Mouse (Mus musculus) kidney, embryonic 14.5 days (tissue): ENCODE data around the gene Kcmf1. TPM values are rescaled to one million over a fixed set of nuclear protein-coding genes. Genes with fewer than 3 reads are reported as not detected.

ENCODE experiments used
- ATAC-seq: fragments of 200-750 bp; cut with Nextera tagmentation; 2 replicates; pipeline ENCODE4 v1.8.0; 2017; ENCODE audit warnings: moderate number of reproducible peaks, mild to moderate bottlenecking, moderate TSS enrichment, moderate library complexity; ENCODE audit not compliant: low FRiP score, low TSS enrichment
- H3K27ac ChIP-seq: fragments of 300-500 bp; sonication (generic); 2 replicates; pipeline ENCODE4 v1.5.1; 2014; ENCODE audit warnings: low read depth, mild to moderate bottlenecking, low read length, moderate library complexity, mixed read lengths
- H3K27me3 ChIP-seq: fragments of 300-500 bp; sonication (generic); 2 replicates; pipeline ENCODE4 v1.6.1; 2014; ENCODE audit warnings: mild to moderate bottlenecking, low read length; ENCODE audit not compliant: control insufficient read depth, insufficient read depth
- H3K36me3 ChIP-seq: fragments of 300-500 bp; sonication (generic); 2 replicates; pipeline ENCODE4 v1.6.1; 2014; ENCODE audit warnings: low read length, mixed read lengths; ENCODE audit not compliant: control insufficient read depth, insufficient read depth
- H3K4me1 ChIP-seq: fragments of 300-500 bp; sonication (generic); 2 replicates; pipeline ENCODE4 v1.6.1; 2014; ENCODE audit warnings: low read length, mixed read lengths; ENCODE audit not compliant: control insufficient read depth, insufficient read depth
- H3K4me2 ChIP-seq: fragments of 300-500 bp; sonication (generic); replicated peaks from 2 replicates; pipeline ENCODE4 v1.6.1; 2014; ENCODE audit warnings: low read depth, mild to moderate bottlenecking, low read length
- H3K4me3 ChIP-seq: fragments of 300-500 bp; sonication (generic); 2 replicates; pipeline ENCODE4 v1.5.1; 2014; ENCODE audit warnings: mild to moderate bottlenecking, low read length
- H3K9ac ChIP-seq: fragments of 300-500 bp; sonication (generic); 2 replicates; pipeline ENCODE4 v1.6.1; 2014; ENCODE audit warnings: low read depth, mild to moderate bottlenecking, low read length, moderate library complexity
- H3K9me3 ChIP-seq: fragments of 300-500 bp; sonication (generic); 2 replicates; pipeline ENCODE4 v1.6.1; 2016; ENCODE audit warnings: low read length; ENCODE audit not compliant: control insufficient read depth
- WGBS: fragments of 180-500 bp; shearing (Covaris S2); extraction: QIAGEN DNeasy Blood & Tissue Kit; methylation state at CpG from one replicate; pipeline ENCODE4 v1.1.7; 2014; 5-methylcytosine and 5-hydroxymethylcytosine counted together
- polyA plus RNA-seq: library from polyadenylated mRNA; unstranded; fragments of >200 nt; fragmentation: Nextera tagmentation; extraction: Ambion mirVana; gene quantifications from 2 replicates; pipeline ENCODE4 v1.2.1, GENCODE M21; 2014

Kcmf1 gene
- polyA plus RNA-seq, 1 experiment from 2014 or later, result 47.9 TPM

DNA sequence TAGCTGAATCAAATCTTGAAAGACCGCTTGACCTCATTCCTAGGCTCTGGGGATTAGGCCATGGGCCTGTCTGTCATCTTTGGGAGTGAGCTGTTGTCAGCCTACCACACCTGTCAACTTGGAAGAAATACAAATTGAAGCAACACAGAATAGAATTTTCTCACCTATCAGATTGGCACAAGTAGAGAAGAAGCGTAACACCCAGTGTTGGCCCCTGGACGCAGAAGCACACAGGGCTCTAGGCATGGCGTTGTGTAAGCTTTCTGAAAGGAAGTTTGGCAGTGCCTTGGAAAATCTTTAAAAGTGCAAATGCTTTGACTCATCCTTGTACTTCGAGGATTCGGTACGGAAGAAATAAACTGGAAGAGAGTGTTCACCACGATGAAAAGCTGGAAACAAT is 107.1 kb downstream of the Kcmf1 start:
- WGBS, result 95% methylated on average over 8 of the region's 8 CpGs

More for the DNA sequence above, 107.1 kb downstream of the Kcmf1 start:
- Histone ChIP-seq H3K4me3 (no peak overlapping the region), H3K9ac (no peak overlapping the region), H3K4me1 (no peaks in the 10 kb centered on the region), H3K36me3 (no peaks in the 10 kb centered on the region), H3K4me2 (no peak overlapping the region), H3K27me3 (no peaks in the 10 kb centered on the region), H3K27ac (no peak overlapping the region), H3K9me3 (no peaks in the 10 kb centered on the region)
- no peak for ATAC-seq

Other genes starting within 250 kb of the Kcmf1 start
- 38.7 and 48.8 TPM in 2 replicates for gene Tcf7l1, start 110.7 kb downstream of the Kcmf1 start, polyA plus RNA-seq
- gene Tmsb10, start 58.8 kb upstream of the Kcmf1 start, polyA plus RNA-seq, result 2,275 and 2,927 TPM in 2 replicates